Mouse (Mus musculus): ENCODE measurements around the gene Zfp799. TPM values are rescaled to one million over a fixed set of nuclear protein-coding genes. Genes with fewer than 3 reads are reported as not detected.
"Not testable (repeated sequence)": the region's sequence is repeated elsewhere in the genome, so short reads cannot be mapped to it uniquely, and the experiment has no call there.

The Zfp799 gene
- 1 to 10 TPM; 5.6 to 7.4 TPM for total RNA-seq (2021)
- long read RNA-seq, experiment 1, full-length matches to known transcripts = 1 of 1 reads
- long read RNA-seq, experiment 1, partial matches to known transcripts = 0 of 1 reads
- long read RNA-seq, experiment 1, other reads (novel, unspliced or antisense) = 0 of 1 reads
- long read RNA-seq, experiment 2, partial matches to known transcripts = 0 of 3 reads
- long read RNA-seq, experiment 2, other reads (novel, unspliced or antisense) = 3 of 3 reads

GRCm38 (mm10) chr17:32829540-32830417 is at the start of gene Zfp799:
Zfp799 (minus strand) TSS chr17:32830261.
- peak within 1 kb of the TSS; percentile 91 for H3K4me3 ChIP-seq
- TF ChIP-seq CTCF (IDR thresholded peaks at IDR 0.05) = no peak
- intact Hi-C loops (cut with DNase I) = loop anchor here (5.0 kb wide), 1 partner anchor 42 kb away; the partner anchor contains the start of gene Zfp871
- peak within 1 kb of the TSS; percentile 87 for H3K27ac ChIP-seq
- peak; percentile 77 for DNase-seq

- TF ChIP-seq CTCF (IDR thresholded peaks at IDR 0.05) = no peak
- Histone ChIP-seq H3K4me3 (no peak overlapping the region), H3K27ac (no peak overlapping the region)
- intact Hi-C loops (cut with DNase I) = no loop called here
- no peak for DNase-seq
Measured at GRCm38 (mm10) chr17:32878773-32879172, 48.7 kb upstream of the Zfp799 start.

GRCm38 (mm10) chr17:32877471-32878171 is 47.6 kb upstream of the Zfp799 start:
- peak; percentile 29 for DNase-seq
- intact Hi-C loops (cut with DNase I) = no loop called here
- Histone ChIP-seq H3K27ac (no peak overlapping the region), H3K4me3 (no peak overlapping the region)
- TF ChIP-seq CTCF (IDR thresholded peaks at IDR 0.05) = no peak

- no peak overlapping the region for H3K4me3 ChIP-seq
- no peak overlapping the region for H3K27ac ChIP-seq
- no peak for TF ChIP-seq CTCF (IDR thresholded peaks at IDR 0.05)
- intact Hi-C loops (cut with DNase I) = no loop called here
- DNase-seq = no peak
Measured at GRCm38 (mm10) chr17:32872696-32873095, 42.6 kb upstream of the Zfp799 start.

GRCm38 (mm10) chr17:32872091-32872490 is 42.0 kb upstream of the Zfp799 start:
- DNase-seq = no peak
- H3K27ac ChIP-seq = no peak overlapping the region
- TF ChIP-seq CTCF (IDR thresholded peaks at IDR 0.05) = no peak
- H3K4me3 ChIP-seq = no peak overlapping the region
- intact Hi-C loops (cut with DNase I) = no loop called here

- TF ChIP-seq CTCF (IDR thresholded peaks at IDR 0.05) = no peak
- Histone ChIP-seq H3K27ac (no peak overlapping the region), H3K4me3 (no peak overlapping the region)
- DNase-seq = no peak
- intact Hi-C loops (cut with DNase I) = no loop called here
Measured at GRCm38 (mm10) chr17:32871483-32871882, 41.4 kb upstream of the Zfp799 start.

- not testable (repeated sequence) for H3K27ac ChIP-seq, H3K4me3 ChIP-seq, DNase-seq
- intact Hi-C loops (cut with DNase I) = loop anchor here (5.0 kb wide), 1 partner anchor 95 kb away; no protein-coding TSS in a partner anchor
Measured at GRCm38 (mm10) chr17:32867266-32867665, 37.2 kb upstream of the Zfp799 start.

GRCm38 (mm10) chr17:32856713-32857112 is 26.7 kb upstream of the Zfp799 start:
- H3K27ac ChIP-seq; intact Hi-C loops (cut with DNase I); H3K4me3 ChIP-seq; DNase-seq: not testable (repeated sequence)

GRCm38 (mm10) chr17:32851581-32851980 is 21.5 kb upstream of the Zfp799 start:
- no peak overlapping the region for H3K4me3 ChIP-seq
- no peak for TF ChIP-seq CTCF (IDR thresholded peaks at IDR 0.05)
- intact Hi-C loops (cut with DNase I) = no loop called here
- no peak overlapping the region for H3K27ac ChIP-seq
- DNase-seq = no peak

- no peak overlapping the region for H3K4me3 ChIP-seq
- intact Hi-C loops (cut with DNase I) = no loop called here
- no peak for TF ChIP-seq CTCF (IDR thresholded peaks at IDR 0.05)
- no peak overlapping the region for H3K27ac ChIP-seq
- no peak for DNase-seq
Measured at GRCm38 (mm10) chr17:32841388-32841787, 11.3 kb upstream of the Zfp799 start.

- no peak overlapping the region for H3K27ac ChIP-seq
- TF ChIP-seq CTCF (IDR thresholded peaks at IDR 0.05) = no peak
- peak; percentile 17 for DNase-seq
- peak overlapping the region; percentile 24; the same call in 1 of the 2 replicates for H3K4me3 ChIP-seq
- intact Hi-C loops (cut with DNase I) = no loop called here
Measured at GRCm38 (mm10) chr17:32839083-32839802, 9.2 kb upstream of the Zfp799 start.

- Histone ChIP-seq H3K27ac (peak overlapping the region; percentile 87), H3K4me3 (peak overlapping the region; percentile 91)
- DNase-seq = no peak
- intact Hi-C loops (cut with DNase I) = no loop called here
- no peak for TF ChIP-seq CTCF (IDR thresholded peaks at IDR 0.05)
Measured at GRCm38 (mm10) chr17:32830418-32830782, 339 bp upstream of the Zfp799 start.
